Mouse (Mus musculus): Measurements from ENCODE around the gene Rnf215.

DNA sequence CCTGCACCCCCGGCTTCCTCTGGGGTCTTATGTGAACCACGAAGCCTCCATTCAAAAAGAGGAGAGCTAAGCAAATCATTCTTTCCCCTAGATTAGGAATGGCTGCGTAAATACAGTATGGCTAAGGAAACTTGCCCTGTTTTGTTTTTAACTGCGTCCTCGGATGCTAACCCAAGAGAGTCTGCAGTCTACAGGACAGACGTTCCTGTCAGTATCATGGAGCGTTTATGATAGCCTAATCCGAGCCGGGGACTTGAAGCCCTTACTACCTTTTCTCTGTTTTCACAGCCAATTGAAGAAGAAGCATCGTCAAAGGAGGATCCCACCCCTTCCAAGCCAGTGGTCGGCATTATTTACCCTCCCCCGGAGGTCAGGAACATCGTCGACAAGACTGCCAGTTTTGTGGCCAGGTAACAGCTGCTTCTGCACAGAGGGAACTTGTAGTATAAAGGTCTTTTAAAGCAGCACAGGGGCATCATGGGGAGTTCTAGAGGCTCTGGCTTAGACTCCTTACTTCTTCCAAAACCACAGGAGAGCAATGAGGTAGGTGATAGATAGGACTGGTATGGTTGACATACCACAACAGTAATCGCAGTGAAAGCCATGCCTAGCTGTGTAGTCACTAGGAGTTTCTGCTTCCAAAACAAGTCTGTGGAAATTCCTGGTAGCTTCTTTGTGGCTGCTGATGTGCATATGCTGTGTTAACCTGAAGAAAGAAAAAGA, 25.9 kb downstream of the Rnf215 start:
- TF ChIP-seq CTCF (IDR thresholded peaks at IDR 0.05; ENCODE audit: extremely low read depth, insufficient read depth, insufficient read length, insufficient replicate concordance): no peak
- no peak for TF ChIP-seq POLR2A (IDR thresholded peaks at IDR 0.05; ENCODE audit: low read depth, low read length)
